Mouse (Mus musculus): ENCODE data around the gene Sec14l1. TPM values are rescaled to one million over a fixed set of nuclear protein-coding genes. Genes with fewer than 3 reads are reported as not detected.

Gene Sec14l1
- total RNA-seq, 2 experiments from 2014 or later, result 52.1 to 53.3 TPM

DNA sequence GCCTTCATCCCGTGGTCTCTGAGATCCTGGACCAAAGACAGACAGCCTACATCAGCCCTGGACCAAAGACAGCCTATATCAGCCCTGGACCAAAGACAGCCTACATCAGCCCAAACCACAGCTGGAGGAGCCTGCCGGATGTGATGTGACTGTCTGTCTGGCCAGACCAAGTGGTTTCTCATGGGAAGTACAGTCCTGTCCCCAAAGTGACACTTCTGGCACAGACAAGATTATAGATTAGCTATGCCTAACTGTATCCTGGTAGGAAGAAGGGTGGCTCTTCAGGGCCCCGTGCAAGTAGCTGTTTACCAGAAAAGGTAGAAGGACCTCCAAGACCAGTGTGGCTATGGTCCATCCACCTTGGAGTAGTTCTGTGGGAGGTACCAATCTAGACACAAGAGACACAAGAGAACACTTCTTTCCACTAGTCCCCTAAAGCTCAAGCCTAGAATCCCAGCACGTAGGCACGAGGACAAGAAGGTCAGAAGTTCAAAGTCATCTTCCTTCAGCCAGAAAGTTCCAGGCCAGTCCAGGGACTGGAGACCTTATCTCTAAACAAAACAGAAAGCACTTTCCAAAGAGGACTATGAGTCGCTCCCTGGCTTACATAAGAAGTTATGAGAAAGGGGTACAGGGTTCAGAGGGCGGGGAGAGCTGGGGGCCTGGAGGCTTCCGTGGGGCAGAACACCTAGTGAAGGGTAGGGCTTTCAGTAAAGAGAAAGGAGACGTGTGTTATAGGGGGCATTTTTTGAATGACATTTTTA is 27.8 kb upstream of the Sec14l1 start:
- no peak for DNase-seq (ENCODE audit: low spot score)

DNA sequence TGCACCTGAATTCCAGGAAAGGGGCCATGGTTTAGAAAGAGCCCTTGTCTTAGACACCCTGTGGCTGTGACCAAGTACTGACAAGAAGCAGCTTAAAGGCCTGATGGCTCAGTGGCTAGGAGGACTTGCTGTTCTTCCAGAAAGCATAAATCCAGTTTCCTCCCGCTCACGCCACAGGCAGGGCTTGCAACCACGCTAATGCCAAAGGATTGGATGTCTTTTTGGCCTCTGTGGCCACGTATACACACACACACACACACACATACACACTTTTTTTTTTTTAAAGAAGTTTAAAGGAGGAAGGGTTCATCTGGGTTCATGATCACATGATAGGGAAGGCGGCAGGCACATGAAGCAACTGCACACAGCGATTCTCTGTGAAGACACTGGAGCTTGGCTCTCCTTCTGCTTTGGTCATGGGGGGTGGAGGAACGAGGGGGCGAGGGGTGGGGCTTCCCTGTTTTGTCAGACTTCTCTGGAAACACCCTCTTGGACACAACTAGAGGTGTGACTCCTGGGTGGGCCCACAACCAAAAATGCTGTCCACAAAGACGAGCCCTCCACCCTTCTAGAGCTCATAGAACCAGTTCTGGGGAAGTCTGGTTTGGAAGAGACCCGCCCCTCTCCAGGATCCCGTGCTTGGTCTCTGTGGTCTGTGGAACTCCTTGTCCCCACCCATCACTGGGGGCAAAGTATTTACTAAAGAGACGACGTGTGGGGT is 26.5 kb upstream of the Sec14l1 start:
- DNase-seq (ENCODE audit: low spot score), result peak; percentile 71

DNA sequence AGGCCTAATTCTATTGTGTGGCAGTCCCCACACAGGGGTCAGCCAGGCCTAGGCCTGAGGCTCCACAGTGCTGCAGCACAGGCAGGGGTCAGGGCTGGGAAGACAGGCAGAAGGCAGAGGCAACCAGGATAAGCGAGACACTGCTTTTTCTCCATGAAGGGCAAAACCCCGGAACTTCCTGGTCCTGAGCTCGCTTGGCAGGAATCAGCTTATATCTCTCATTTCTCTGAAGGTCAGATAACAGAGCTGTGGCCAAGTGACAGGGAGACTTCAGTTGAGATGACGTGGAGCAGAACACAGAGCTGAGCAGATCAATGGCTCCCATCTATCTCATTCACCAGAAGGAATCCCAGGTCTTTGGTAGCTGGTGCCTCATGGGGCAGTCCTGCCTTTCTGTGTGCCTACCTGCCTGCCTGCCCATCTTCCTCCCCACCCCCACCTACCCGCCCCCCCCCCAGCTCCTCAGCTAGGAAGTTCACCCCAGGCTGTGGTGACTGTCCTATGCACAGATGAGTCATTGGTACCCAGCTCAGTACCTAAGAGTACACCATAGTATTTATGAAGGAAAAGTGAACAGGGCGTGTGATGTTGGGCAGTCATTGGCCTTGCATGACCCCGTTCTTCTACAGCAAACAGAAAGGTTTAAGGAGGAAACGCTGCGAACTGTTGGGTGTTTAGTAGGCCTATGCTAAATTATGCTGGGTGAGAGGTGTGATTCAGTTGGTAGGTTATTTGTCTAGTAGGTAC is 25.1 kb upstream of the Sec14l1 start:
- DNase-seq (ENCODE audit: low spot score), result no peak

DNA sequence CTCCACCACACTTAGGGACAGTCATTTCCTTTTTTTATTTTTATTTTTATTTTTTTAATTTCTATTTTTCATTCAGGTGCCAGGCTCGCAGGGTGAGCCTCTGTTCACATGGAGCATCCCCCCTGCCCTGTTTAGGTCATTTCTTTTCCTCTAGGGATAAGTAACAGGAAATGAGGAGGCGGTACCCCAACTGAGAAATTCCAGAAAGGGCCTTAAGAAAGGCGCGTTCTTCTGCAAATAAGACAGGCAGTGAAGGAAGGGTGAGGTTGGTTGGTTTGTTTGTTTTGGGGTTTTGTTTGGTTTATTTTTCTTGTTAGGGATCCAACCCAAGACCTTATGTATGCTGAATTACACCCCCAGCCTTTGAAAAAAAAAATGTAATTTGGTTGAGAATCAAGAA is 23.6 kb upstream of the Sec14l1 start:
- no peak for DNase-seq (ENCODE audit: low spot score)

DNA sequence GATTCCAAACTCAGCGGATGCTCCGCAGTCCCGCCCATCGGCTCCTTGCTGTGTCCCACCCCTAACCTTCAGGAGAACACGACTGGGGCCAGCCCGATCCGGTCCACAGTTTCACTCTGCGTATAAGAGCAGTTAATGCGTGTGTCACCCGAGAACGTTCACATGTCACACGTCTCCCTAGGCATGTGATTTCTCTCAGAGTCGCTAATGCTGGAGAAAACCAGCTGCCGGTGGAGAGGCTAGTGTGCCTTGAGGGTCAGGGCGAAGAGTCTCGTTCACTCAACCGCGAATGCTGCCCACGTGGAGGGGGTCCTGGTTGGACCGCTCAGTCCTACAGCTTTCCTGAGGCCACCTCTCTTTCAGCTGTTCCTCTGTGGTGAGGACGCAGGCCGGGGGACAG is 23.1 kb upstream of the Sec14l1 start:
- DNase-seq (ENCODE audit: low spot score), result peak; percentile 70

DNA sequence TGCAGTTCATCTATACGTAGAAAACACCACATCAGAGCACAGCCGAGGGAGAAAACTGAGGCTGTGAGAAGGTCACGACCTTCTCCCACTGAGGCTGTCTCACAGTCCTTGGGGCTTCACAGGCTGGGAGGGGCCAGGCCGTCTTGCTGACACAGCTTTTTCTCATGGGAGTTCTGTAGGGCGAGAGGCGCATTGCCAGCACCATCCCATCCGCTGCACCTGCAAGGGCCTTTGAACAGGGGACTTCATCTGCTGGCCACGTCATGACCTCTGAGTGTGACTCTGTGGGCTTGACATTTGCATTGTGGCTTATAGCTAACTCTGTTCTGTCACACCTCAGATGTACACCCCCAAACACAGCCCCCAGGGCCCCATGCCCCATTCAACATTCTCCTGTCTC is 22.3 kb upstream of the Sec14l1 start:
- DNase-seq (ENCODE audit: low spot score), result no peak

DNA sequence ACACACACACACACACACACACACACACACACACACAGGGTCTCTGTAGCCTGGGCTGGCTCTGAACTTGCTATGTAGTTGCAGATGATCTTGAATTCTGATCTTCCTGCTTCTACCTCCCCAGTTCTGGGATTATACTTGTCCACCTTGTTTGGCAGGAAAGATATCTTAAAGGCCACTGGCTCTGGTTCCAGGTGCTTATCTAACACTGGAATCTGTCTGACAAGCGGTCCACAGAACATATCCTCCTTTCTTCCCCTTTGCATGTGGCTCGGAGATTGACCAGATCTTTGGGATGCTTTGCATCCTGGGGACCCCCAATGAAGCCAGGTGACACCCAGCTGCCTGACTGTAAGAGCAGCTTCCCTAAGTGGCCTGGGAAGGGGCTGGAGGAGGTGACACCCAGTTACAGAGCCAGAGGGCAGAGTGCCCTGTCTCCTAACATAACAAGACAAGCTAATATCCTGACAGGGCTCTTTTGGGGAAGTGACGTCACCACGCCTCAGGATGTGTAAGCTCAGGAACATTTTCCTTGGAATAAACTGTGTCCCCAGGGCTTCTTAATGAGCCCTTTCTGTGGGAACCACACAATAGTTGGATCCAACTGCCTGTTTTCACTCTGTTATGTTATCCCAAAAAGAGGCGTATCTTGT is 20.9 kb upstream of the Sec14l1 start:
- DNase-seq (ENCODE audit: low spot score), result peak; percentile 76

DNA sequence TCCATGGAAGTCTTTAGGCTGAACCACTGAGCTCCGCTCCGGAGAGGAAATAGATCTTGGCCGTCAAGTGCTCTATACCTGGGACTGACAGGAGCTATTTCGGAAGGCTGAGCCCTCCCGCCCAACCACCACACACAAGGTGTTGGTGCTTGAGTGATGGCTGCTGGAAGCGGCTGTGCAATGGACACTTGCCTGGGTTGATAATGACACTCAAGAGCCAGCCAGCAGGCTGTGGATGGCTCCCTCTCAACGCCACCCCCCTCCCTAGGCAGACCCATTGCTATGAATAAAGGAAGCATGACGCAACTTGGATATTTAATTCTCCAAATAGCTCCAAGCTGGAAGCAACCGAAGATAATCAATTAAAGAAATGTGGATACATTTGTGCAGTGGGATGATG is 20.3 kb upstream of the Sec14l1 start:
- peak; percentile 69 for DNase-seq (ENCODE audit: low spot score)

DNA sequence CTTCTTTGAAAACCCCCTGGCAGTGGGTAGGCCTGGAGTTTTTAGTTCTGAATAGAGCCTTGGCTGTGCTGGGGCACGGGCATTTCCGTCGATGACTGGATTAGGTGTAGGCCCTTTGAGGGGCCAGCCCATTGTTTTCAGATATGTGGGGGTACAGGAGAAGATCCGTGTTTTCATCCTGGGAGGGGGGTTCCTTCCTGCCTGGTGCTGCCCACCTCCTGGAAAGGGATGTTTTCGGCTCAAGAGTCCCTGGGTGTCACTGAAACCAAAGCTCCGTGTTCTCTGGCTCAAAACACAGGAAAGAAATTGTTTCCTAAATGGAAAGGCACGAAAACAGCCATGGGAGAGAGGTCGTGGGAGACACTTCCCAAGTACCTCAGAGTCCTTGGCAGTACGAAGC is 17.9 kb upstream of the Sec14l1 start:
- no peak for DNase-seq (ENCODE audit: low spot score)

DNA sequence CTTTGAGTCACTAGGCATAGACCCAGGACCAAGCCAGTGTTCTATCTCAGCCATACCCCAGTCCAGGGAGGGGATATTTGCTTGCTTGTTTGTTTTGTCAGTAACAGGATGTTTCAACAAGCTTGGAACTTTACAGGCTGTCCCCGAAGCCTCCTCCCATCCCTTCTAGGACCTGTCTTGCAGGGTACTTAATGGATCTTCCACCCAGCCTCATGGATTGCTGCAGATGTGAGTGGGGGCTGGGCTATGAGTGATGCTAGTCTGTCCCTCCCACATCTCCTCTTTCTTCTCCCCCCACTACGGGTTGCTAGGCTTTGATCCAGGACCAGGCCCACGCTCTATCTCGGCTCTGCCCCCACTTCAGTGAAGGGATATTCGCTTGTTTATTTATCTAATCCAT is 16.8 kb upstream of the Sec14l1 start:
- DNase-seq (ENCODE audit: low spot score), result no peak

DNA sequence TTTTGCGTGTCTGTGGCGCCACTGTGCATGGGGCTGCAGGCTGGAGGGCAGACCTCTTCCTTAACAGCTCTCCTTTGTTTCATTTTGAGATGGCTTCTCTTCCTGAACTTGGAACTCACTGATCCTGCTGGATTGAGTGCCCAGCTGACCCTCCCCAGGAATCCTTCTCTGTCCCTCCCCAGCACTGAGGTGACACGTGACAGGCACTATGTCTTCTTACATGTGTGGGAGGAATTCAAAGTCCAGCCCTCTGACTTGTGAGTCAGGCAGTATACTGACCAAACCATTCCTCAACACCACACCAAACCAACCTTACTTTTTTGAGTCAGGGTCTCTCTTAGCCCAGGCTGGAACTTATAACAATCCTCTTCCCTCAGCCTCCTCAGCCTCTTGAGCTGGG is 16.2 kb upstream of the Sec14l1 start:
- no peak for DNase-seq (ENCODE audit: low spot score)

DNA sequence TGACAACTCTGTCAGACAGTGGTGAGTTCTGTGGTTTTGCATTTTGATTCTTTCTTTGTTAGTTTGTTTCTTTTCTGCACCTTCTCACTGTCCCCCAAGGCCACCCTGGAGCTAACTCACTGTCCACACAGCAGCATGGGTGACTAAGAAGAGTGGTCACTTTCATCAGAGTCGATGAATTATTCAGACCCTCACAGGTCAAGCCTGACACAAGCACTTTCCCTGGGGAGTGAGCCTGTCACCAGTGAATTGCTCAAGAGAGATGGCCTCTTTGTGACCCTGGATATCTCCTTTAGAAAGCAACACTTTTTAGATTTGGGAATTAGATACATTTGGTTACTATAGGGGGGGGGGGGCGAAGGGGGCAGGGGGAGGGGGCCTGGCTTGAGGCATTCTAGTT is 15.6 kb upstream of the Sec14l1 start:
- no peak for DNase-seq (ENCODE audit: low spot score)

DNA sequence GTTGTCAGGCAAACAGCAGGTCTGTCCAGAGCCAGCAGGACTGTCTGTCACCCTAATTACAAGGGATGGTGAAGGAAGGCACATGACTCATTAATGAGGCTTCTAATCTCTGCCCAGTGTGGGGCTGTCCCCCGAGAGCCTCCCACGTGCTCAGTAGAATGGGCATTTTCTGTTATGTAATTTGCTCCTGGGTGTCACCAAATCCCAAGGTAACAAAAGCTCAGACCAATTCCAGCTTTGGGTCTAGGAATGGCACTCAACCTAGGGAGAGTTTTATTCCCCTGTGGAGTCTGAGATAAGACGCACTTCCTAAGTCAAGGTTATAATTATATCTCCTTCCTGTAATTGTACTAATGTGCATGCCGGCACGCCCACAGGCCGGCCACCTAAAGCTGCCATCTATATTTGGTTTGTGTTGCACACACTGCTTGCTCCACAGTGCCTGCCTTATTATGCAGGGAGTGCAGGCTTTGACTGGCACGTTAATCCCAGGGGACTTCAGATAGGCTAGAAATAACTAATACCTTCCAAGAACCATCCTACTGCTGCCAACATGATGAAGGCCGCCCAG is 13.5 kb upstream of the Sec14l1 start:
- no peak for DNase-seq (ENCODE audit: low spot score)

DNA sequence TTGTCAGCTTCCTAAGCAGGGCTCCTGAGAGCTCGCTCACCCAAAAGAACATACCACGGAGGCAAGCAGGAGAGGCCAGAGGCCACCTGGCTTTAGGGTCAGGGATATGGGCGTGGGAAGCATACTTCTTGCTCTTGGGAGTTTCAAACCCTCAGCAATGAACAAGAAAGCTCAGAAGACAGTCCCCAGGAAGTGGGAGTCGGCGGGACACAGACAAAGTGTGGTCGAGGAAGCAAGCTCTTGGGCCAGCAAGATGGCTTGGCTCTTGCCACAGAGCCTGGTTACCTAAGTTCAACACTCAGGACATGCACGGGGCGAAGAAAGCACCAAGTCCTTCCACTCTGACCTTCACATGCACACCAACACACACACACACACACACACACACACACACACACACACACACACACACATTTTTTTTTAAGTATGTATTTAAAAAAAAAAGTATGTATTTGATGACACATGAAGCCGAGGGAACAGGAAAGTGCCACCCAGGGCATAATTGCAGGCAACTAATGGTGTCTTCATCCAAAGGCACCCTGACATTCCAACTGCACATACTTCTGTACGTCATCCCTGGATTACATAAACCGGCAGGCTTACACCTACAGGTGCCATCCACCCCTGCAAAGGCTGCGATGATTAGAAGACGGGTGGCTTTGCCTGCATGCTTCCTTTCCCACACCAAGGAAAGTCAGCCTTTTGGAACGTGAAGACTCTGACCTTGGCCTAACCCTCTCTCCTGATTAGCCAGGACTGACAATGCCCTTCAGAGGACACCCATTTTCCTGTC is 12.8 kb upstream of the Sec14l1 start:
- no peak for DNase-seq (ENCODE audit: low spot score)

DNA sequence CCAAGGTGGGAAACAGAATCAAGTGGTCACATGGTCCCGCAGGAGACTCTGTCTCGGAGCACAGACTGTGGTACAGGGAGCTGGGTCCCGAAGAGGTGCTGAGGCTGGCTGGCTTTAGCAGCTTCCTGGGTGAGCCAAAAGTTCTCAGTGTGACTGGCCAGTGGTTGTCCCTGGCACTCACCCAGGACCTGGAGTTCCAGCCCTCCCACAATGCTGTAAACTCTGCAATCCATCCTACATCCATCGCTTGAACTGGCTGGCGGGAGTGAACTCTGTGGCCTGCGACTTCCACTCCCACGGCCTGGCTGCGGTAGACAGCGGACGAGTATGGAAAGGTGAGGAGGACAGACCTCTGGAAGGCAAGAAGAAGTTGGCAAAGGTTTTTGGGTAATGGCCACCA is 11.4 kb upstream of the Sec14l1 start:
- DNase-seq (ENCODE audit: low spot score), result peak; percentile 85

DNA sequence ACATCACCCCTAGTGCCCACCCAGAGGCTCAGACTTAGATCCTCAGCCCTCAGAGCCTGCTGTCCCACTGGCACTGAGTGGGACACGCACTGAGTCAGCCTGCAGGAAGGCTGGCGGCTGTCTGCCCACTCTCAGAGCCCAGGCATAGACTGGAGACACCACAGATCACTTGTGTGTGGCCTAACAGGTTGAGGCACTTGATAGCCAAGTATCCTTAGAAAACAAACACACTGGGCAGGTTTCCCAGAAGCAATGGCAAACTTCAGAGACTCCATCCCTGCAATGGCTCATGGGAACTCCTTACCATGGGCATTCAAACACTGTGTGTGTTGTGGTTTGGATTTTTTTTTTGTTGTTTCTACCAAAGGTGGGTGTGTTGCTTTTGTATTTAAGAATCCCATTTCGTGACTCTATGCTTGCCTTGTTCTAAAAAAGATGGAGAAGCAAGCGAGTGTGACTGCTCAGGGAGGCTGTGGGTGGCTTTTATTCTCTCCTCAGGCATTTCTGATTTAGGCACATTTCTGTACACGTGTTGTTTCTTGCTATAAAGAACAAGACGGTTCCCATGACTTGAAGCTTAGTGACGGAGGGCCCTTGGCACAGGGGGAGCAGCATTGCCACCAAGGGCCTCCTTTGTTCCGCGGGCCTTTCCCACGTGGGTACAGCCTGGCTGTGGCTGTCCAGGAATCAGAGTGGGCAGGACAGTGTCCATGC is 10.8 kb upstream of the Sec14l1 start:
- DNase-seq (ENCODE audit: low spot score), result no peak

DNA sequence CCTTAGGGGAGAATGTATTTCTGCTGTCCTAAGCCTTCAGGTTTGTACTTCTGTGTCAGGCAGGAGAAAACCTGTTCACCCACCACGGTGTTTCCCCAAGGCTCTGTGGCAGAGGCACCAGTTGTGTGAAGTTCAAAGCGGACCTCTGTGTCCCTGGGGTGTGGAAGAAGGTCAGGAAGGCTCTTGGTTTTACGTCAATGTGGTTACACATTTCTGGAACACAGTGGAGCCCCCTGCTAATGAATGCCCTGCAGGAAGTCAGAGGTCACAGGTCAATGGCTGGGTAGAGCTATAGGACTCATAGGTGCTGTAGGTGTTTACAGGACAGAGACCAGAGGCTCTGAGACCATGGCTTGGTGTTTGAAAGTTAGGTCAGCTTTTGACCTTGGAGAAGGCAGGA is 9.7 kb upstream of the Sec14l1 start:
- no peak for DNase-seq (ENCODE audit: low spot score)

DNA sequence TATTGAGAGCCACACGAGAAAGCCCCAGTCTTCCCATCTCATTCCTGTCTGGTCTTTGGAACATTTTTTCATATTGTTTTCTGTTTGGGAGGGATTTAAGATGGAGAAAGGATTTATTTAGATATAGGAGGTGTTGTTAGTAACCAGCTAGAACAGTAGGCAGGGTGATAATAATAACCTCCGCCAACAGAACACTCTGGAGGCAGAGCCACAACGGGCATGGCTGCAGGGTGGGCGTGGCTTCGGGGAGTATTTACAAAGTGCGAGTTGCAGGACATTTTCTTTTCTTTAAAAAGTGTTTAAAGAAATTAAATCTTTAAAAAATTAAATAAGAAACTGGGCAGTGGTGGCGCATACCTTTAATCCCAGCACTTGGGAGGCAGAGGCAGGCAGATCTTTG is 9.1 kb upstream of the Sec14l1 start:
- no peak for DNase-seq (ENCODE audit: low spot score)

DNA sequence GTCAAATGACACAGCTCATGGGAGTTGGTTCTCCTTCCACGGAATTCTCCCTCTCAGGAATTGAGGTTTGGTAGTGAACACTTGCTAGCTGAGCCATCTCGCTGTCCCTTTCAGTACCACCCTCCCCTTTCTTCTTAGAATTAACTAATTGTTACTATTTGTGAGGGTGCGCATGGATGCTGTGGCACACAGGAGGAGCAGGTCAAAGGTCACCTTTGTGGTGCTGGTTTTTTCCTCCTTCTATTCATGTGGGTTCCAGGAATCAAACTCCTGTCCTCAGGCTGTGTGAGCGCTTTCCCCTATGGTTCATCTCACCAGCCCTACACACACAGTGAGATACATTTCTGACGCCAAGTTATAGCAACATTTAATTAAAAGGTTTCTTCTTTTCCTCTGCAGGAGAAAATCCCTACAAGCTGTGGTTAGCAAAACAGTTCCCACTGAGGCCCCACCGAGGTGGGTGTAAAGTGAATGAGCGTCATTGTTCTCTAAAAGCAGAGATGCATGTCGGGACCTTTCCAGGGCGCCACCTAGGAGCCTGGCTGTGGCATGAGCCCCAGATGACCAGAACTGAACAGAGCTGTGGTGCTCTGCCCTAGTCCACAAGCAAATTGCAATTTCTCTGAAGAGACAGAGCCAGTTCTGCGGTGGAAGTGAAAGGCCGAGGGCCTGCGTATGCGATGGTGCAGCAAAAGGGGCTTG is 8.2 kb upstream of the Sec14l1 start:
- DNase-seq (ENCODE audit: low spot score), result no peak

DNA sequence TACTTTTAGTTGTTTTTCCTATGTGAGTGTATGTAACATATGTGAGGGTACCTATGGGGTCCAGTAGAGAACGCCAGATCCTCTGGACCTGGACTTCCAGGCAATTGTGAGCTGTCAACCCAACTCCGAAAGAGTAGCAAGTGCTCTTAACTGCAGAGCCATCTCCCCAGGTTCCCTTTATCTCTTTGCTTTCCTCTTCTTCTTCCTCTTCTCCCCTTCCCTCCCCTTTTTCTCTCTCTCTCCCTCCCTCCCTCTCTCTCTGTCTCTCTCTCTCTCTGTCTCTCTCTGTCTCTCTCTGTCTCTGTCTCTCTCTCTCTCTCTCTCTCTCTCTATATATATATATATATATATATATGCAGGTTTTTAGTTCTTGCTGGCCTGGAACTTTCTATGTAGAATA is 7.1 kb upstream of the Sec14l1 start:
- no peak for DNase-seq (ENCODE audit: low spot score)
